Mouse (Mus musculus) bone marrow macrophage, adult 2 months (primary cell): ENCODE measurements around the gene Nprl3.

ENCODE experiments used
- CTCF ChIP-seq: IDR thresholded peaks from 2 replicates; pipeline ENCODE4 v1.5.1; 2012; ENCODE audit warnings: low read depth, mild to moderate bottlenecking, low read length, moderate library complexity
- POLR2A ChIP-seq: IDR thresholded peaks from 2 replicates; pipeline ENCODE4 v1.6.1; 2012; ENCODE audit warnings: mild to moderate bottlenecking, low read depth, low read length, borderline replicate concordance

GRCm38 (mm10) chr11:32262674-32263415 is 4.7 kb downstream of the Nprl3 start:
- no peak for TF ChIP-seq CTCF
- TF ChIP-seq POLR2A, result no peak
